Mouse (Mus musculus) adrenal gland, postnatal 14 days (tissue): ENCODE measurements around the gene Zbtb21. TPM values are rescaled to one million over a fixed set of nuclear protein-coding genes. Genes with fewer than 3 reads are reported as not detected.
A peak's percentile ranks its signal among the peaks of the same experiment; 100 is the strongest.
"Not testable (repeated sequence)": the region's sequence is repeated elsewhere in the genome, so short reads cannot be mapped to it uniquely, and the experiment has no call there.

Experiments used
- DNase-seq: peaks from one replicate; pipeline ENCODE4 v3.0.0; 2021; ENCODE audit warnings: mixed read lengths
- long read RNA-seq, 2 experiments: library from polyadenylated mRNA; stranded (forward); transcript quantifications; one replicate each; pipeline ENCODE4 v2.0.0; 2021
- total RNA-seq: library from RNA; stranded (reverse); gene quantifications from 2 replicates; pipeline ENCODE4 v1.2.3, GENCODE M21; 2021

Gene Zbtb21
- 25.9 and 30.6 TPM in 2 replicates for total RNA-seq
- long read RNA-seq, experiment 1, full-length matches to known transcripts: 8 of 23 reads
- long read RNA-seq, experiment 1, partial matches to known transcripts: 3 of 23 reads
- long read RNA-seq, experiment 1, other reads (novel, unspliced or antisense): 12 of 23 reads
- long read RNA-seq, experiment 2, full-length matches to known transcripts: 6 of 9 reads
- long read RNA-seq, experiment 2, partial matches to known transcripts: 0 of 9 reads
- long read RNA-seq, experiment 2, other reads (novel, unspliced or antisense): 3 of 9 reads

DNA sequence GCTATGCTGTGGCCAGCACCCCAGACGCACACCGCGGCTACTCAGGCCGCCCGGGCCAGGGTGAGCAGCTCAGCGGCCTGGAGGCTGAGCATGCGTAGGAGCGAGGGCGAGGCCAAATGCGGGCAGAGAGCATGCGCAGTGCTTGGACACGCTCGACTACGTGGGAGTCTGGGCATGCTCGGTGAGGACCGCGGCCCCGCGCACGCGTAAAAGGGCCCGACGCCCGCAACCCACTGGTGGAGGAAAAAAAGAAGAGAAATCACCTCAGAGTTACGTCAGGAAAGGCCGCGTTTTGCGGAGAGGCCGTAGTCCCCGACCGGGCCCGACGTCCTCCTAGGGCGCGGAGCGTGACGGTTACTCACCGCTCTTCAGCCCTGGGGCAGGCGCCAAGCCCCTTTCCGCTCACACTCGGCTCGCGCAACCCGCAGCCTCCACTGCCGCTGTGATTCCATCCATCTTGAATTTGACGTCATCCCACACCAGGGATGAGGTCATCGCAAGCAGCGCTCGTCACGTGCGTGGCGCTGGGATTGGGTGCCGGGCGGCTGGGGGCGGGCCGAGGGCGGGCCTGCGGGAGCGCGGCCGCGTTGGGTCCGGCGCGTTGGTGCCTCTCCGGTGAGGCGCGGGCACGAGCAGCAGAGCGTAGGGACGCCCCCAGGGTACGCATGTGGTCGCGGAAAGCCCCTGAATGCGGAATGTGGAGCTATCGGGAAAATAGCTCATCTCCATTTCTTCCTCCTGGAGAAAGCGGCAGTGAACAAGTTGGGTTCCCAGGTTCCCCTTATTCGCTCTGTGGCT lies at the start of gene Zbtb21, which contains the start of gene C2cd2:
Gene Zbtb21 (minus strand): TSS at position 472 of the 798 bp plus-strand sequence.
Gene C2cd2 (minus strand): TSS at position 448 of the 798 bp plus-strand sequence.
- DNase-seq: peak; percentile 98

DNA sequence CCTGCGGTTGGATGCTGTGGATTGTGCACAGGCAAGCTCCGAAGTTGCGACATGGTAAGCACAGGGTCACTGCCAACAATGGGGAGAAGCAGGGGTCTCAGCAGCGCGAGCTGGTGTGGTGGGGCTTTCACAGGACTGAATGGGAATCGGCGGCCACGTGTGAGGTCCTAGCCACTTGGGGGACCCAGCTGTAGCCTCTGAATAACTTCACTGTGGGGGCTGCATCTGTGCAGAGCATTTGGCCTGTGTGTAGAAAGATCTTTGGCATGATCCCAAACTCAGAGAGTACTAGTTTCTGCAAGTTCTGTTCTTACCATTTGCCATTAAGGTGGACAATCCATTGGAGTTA lies 34.9 kb upstream of the Zbtb21 start:
- DNase-seq: not testable (repeated sequence)

DNA sequence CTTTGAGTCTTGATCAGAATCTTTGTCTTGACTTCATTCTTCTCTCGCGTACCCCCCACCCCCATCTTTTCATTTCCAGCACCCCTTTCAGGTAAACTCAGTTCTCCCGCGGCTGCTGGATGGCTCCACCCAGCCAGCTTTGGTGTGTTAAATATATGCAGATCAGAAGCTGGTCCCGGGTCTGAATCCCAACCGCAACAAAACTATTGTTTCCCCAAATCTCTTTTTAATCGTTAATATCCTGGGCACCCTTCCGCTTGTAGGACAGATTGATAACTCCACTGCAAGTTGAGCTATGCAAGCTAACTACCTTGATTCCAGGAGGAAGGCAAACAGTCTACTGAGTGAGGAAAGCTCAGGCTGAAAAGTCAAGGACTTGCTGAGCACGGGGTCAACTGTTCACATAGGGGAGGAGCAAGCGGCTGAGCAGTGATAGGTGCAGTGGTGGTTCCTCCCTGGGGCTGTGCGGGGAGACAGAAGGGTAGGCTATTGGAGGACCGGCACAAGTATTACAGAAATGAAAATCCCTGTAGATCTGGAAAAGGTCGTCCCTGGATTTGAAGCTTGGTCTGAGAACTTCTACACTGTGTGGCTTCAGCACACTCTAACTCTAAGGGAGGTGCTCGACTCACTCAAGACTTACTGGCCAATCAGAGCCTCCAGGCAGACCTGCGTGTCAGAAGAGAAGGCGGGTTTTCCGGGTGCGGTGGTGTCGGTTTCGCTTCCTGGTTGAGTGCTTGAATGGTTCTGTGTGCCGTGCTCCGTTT lies 34.4 kb upstream of the Zbtb21 start, which contains the start of gene B230307C23Rik:
Gene B230307C23Rik (plus strand): TSS at position 700 of the 767 bp plus-strand sequence.
- peak; percentile 91 for DNase-seq

DNA sequence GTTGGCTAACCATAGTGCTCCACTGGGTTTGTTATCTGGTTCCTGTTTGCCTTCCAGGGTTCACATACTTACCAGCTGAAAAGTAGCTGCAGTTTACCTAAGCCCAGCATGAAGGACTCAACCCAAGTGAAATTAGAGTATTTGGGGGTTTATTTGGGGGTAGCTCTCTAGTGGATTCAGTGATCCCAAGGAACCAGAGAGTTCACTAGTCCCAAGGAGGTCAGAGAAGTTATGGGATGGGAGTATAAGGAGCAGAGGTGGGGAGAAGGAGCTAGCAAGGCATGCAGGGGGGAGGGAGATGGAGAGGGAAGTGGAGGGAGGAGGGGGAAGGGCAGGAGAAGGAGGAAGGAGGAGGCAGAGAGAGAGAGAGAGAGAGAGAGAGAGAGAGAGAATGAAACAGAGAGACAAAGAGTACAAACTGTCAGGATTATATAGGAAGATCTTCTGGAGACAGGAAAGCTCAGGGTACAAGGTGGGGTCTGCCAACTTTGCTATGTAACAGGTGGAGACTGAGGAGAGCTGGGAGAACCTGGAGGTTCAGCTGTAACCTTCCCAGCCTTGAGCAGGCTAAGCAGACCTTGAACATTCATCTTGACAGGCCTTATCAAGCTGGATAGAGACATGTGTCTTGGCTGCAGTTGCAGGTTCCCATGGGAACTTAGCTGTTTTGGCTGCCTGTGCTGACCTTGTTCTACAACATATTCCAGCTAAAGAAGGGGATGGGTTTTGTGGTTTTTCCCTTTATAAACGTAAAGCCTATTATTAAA lies 33.6 kb upstream of the Zbtb21 start:
- DNase-seq: peak; percentile 82

DNA sequence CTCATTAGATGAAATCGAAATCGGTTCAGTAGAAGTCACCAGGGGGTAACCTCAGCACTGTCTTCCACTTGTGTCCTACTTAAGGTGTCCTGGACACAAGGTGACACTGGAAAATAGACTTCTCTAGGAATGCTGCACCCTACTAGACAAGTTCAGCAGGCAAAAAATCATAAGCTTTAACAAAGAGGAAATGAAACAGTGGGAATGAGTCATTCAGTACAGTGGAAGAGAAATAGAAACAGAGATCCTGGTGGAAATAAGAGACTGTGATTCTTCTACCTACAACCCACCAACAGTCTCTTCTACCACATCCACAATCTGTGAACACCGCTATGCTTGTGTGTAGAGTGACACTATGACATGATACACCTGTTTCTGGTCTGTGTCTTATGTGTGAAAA lies 30.1 kb upstream of the Zbtb21 start:
- DNase-seq: not testable (repeated sequence)

DNA sequence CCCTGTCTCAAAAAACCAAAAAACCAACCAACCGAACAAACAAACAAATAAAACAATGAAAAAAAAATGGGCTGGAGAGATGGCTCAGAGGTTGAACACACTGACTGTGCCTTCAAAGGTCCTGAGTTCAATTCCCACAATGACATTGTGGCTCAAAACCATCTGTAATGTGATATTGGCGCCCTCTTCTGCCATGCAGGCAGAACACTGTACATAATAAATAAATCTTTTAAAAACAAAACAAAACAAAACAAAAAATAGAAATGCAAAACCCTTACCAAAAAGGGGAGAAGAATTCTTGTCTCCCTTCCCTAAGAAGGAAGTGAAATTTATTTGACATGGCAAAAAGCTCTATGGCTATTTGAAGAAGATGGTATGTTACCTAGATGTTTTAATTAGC lies 29.1 kb upstream of the Zbtb21 start:
- no peak for DNase-seq

DNA sequence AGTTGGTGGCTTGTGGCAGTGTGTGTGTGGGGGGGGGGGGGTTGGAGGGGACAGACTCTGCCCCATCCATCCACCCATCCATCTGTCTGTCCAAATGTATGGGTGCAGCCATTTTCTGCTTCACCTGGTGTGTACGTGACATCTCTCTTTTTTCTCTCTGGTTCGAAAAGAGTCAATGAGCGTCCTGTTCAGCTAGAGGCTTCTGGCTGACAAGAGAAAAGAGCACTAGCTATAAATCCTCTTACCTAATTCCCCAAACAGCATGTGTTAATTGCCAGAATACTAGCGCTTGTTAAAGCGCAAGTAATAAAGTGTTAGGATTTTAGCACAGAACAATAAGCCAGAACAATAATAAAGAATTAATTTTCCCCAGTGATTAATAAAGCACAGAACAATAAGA lies 22.2 kb upstream of the Zbtb21 start:
- DNase-seq: no peak

DNA sequence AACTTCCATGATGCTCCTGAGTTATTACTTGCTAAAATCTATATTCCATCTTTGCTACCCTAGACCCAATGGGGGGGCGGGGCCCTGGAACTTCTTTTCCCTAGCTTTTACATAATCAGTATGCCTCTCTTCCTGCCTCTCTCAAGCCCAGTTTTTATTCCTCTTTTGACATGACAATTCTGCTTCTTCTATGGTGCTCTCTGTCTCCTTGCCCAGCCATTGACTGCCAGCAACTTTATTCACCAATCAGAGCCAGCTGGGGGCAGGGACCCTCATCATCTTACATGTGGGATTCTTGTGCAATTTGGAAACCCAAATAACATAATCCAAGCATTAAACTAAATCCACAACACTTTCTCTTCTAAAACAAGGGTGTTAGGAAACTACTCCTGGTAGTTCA lies 18.9 kb upstream of the Zbtb21 start:
- no peak for DNase-seq

DNA sequence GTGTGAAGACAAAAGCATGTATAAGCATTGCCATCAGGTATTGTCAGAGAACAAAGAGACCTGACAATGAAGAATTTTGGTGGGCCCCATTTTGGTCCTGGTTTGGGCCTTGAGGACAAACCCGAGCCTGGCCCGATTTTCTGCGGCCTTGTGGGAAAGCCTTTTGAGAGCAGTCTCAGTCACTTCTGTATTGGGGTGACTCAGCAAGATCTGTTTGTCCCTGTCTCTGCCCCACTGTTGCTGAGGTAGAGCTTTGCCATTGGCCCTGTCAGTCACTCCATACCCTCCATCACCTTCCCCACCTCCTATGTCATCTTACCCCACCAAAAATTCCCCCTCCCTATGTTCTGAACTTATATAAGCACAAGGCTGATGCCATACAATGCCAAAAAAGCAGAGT lies 15.3 kb upstream of the Zbtb21 start:
- DNase-seq: no peak

DNA sequence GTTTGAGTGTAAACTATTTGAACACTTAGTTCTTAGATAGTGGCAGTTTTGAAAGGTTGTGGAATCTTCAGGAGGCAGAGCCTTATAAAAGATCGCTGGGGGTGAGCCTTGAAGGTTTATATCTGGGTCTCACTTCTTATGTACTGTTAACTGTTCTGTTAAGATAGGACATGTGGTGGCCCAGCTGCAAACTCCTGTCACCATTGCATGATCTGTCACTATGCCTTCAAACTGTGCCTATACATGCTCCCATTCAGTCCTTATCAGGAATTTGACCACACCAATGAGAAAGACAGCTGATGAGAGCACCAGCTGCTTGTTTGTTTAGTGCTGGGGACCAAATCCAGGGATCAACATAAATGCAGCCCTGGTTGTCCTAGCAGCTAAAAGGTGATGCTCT lies 14.9 kb upstream of the Zbtb21 start:
- DNase-seq: no peak

DNA sequence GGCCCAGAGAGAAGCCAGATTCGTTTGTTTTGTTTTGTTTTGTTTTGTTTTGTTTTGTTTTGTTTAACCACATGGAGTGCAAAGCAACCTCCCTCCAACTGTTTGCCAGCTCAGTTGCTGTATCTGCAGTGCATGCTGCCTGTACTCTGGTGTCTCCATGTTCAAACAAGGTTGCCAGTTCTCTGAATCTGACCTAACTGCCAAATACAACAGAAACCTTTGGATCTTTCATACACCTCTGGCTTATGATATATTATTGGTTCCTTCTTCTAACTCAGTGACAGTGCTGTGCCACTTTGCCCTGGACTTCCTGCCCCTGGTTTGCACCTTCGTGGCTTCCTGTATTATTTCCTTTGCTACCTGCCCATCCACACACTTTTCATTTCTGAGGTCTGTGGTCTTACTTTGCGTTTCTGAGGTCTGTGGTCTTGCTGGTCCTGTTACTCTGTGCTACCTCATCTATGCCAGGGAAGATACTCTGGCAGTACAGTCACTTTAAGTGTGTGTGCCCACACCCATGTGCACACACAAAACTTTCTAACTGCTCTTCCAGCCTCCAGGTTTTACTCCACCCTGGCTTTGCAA lies 1.6 kb upstream of the Zbtb21 start:
- DNase-seq: no peak

DNA sequence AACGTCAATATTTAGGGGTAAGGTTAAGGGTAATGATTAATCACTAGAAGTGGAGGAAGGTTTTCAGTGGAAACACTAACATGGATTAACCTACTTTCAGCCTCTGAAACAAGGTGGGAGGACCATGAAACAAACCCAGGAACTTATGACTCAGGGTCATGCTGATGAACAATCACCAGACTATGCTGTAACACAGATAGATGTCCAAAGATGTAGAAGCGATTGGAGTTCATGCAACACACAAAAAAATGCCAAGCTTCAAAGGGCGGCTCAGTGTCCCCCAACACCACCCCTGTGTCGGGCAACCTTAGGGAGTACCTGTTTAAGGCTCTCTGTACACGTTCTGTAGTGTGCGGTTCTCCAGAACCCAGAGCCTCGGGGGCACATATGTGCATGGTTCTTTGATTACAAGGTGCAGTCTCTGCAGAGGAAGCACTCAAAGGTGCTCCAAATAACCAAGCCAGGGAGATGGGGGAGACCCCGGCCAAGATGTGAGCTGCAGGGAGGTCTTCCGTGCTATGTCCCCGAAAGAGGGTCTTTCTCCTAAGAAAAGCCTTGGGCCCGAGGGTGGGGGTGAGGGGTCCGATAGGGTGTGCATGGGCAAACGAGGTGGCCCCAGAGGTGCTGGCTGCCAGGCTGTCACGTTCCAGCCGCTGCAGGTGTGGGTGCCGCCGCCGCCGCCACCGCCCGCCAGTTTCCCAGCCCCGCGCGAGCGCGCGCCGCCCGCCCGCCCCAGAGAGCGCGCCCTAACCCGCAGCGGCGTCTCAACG lies 856 bp downstream of the Zbtb21 start:
- DNase-seq: peak; percentile 38

DNA sequence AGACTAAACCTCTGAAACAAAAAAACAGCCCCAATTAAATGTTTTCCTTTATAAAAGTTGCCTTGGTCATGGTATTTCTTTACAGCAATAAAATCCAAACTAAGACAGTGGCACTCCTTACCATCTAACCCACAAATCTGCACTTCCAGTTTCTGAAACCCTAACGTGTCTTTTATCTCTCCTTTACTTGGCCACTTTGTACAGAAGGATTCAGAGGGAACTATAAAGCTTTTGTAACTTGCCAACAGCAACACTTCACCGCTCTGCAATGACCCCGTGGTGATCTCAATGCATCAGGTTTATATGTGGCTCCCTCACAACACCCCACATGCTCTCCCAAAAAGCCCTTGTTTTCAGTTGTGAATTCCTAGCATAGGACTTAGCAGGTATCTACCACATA lies 2.1 kb downstream of the Zbtb21 start:
- no peak for DNase-seq

DNA sequence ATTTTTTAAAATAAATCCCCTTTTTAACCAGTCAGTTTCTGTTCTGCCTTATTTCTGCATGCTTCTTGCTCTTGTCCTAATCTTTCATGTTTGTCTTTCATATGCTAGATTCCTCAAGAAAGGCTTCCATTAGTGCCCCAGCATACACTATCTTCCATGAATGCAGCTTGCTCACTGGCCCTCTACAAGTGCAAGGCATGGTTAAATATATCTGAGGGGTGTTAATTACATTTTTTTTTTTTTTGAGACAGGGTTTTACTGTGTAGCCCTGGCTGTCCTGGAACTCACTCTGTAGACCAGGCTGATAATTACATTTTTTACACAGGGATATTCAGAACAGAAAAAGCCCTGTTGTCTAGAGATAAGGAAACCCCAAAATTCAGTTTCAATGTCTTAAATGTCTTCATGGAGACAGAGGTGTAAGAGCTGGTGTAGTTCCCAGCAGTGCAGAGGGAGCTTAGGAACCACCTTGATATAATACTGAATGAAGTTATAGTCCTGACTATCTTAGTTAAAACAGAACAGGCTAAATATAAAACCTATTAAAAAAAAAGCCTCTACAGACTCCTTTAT lies 3.9 kb downstream of the Zbtb21 start:
- DNase-seq: no peak

DNA sequence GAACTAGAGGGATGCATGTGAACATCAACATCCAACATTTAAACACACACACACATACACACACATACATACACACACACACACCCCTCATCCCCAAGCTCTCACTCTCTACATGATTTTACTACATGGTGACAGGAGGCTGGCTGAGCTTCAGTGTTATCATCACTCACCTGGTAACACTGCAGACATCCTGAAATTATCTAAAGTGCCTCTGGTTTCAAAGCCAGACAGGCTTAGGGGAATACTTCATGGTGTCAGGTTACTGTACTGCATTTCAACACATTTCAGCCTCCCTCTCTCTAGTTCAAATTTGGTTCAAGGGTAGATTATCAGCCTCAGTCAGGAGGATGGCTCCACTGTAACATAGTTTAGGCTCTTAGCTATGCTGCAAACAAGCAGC lies 4.8 kb downstream of the Zbtb21 start:
- no peak for DNase-seq

DNA sequence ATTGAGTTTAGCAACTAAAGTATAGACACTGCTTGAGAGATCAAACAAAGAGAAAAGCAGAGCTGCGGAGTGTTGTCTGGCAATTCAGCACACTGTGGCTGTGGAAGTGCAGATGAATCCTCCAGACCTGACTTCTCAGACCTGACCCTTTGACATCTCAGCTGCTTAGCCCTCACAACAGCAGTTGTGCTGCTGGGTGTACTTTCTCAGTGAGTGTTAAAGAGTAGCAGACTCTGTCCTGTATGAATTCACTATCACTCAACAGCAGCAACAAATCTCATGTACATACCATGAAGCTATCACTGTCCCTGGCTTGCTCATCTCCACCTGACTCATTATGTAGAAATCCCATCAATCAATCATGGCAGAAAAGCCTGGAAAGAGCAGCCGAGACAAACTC lies 6.4 kb downstream of the Zbtb21 start:
- no peak for DNase-seq

DNA sequence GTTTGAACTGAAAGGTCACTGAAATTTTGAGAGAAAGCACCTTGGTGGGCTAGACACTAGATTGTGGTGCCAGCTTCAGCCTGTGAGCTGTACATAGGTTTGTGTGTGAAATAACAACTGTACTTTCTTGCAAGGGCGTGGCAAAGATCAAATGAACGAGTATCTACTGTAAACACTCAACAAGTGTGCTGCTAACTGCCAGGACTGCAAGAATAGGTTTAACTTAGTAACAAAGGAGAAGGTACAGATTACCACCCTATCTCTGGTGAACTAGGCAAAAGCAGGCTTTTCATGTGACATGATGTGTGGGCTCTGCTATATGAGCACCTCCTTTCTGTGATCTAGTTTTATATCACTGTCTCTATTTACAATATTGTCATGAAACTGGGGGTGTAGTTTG lies 9.1 kb downstream of the Zbtb21 start:
- DNase-seq: no peak

DNA sequence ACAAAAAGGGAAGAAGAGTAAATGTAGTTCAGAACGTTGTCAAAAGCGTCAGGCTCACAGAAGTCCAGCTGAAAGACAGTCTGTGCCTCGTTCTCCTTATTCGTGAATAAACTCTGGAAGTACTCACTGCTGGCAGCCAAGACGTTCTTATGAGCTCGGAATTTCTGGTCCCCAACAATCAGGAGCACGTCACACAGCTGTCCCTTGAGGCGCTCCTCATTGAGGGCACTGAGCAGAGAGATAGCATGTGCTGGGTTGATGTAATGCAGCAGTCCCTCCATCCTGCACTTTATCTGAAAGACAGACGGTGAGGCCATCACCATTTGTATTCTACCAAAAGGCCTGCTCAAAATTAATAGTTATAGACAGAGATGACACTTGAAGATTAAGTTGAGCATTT lies 9.6 kb downstream of the Zbtb21 start:
- no peak for DNase-seq

DNA sequence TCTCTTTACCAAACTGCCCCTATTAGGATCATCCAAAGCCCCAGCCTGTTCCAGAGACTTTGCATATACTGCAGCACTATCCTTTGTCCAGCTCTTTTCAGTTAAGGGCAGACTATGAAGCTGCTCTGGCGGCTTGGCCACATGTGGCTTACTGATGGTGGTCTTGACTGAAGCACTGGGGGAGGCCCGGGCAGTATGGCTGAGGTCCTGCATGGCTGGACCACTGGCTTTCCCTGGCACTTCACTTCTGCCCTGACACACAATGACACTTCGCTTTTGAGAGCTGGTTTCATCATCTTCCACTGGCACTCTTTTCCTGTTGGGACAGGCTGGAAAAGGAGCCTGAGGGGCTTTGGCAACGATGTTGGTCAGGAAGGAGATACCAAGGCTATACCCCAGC lies 10.1 kb downstream of the Zbtb21 start:
- DNase-seq: no peak

DNA sequence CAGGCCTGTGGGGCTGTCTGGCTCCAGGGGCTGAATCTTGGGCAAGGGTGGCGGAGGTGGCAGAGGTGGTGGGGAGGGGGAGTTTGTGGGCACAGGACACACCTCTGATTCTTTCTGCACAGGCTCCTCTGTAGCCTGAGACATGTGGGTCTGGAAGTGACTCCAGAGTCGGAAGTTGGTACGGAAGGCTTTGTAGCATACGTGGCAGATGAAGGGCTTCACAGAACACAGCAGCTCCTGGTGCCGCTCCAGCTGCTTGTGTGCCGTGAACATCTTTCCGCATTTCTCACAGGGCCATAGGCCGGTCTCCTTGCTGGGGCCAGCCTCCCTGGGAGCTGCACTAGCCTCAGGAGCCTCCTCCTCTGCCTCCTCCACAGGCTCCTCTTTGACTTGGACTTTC lies 12.4 kb downstream of the Zbtb21 start:
- no peak for DNase-seq

DNA sequence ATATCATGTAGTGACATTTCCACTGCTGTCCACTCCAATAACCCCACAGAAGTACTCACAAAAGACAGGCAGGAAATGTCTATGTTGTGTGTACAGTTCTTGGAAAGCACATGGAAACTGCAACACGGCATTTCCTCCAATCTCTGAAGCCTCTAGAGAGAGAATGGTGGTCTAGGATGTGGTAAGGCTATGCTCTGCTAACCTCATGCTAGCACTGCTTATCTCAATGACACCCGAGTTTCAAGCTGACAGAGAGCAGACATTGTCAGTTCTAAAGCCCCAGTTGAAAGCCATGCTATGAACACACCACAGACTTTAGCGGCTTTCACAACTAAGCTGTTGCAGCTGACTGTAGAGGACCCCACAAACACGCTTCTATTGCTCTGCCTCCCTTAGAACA lies 13.6 kb downstream of the Zbtb21 start:
- DNase-seq: no peak
